Mouse (Mus musculus): ENCODE data around the gene Gcgr.

DNA sequence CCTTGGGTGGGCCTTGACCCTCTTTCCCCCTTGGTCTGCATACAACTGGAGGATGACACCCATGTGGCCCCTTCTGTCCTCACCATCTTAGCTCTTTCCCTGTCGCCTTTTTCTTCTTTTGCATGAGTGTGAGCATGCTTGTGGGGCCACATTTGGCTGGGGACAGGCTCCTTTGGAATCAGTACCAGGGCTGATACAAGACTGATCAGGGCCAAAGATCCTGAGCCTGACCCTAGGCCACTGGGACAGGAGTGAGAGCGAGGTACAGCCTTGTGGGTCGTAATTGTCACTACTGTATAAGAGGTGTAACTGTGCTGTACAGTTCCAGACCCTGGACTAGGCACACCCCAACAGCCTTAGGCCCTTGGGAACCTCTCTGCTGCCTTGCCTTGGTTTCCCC, 36.6 kb upstream of the Gcgr start:
- TF ChIP-seq ZKSCAN1 (IDR thresholded peaks at IDR 0.05; ENCODE audit: borderline replicate concordance, low read depth, low read length) (no peak), CTCF (conservative IDR thresholded peaks at IDR 0.05 in 1 of 2, IDR thresholded peaks at IDR 0.05 in 1 of 2; ENCODE audit: low read depth in 2 of 2, low read length in 2 of 2) (no peak), POLR2A (IDR thresholded peaks at IDR 0.05; ENCODE audit: low read depth, low read length) (no peak), RCOR1 (conservative IDR thresholded peaks at IDR 0.05; ENCODE audit: low read depth, low read length) (no peak), SIN3A (IDR thresholded peaks at IDR 0.05; ENCODE audit: low read length) (no peak), RAD21 (IDR thresholded peaks at IDR 0.05; ENCODE audit: low read depth, low read length) (no peak), ZC3H11A (IDR thresholded peaks at IDR 0.05; ENCODE audit: low read depth, low read length) (no peak), UBTF (IDR thresholded peaks at IDR 0.05; ENCODE audit: low read depth, low read length) (no peak), BHLHE40 (IDR thresholded peaks at IDR 0.05; ENCODE audit: low read depth, low read length) (no peak), USF1 (IDR thresholded peaks at IDR 0.05; ENCODE audit: low read depth, low read length) (no peak)
